Mouse (Mus musculus) erythroblast, embryonic 14.5 days (primary cell): ENCODE results near the gene Krt7.

ENCODE experiments used
- GATA1 ChIP-seq: IDR thresholded peaks from 2 replicates; pipeline ENCODE4 v1.6.1; 2012; ENCODE audit warnings: low read length, inconsistent platforms, mixed read lengths
- TAL1 ChIP-seq: IDR thresholded peaks from 3 replicates; pipeline ENCODE4 v1.6.1; 2012; ENCODE audit warnings: low read length, inconsistent platforms, mixed read lengths

DNA sequence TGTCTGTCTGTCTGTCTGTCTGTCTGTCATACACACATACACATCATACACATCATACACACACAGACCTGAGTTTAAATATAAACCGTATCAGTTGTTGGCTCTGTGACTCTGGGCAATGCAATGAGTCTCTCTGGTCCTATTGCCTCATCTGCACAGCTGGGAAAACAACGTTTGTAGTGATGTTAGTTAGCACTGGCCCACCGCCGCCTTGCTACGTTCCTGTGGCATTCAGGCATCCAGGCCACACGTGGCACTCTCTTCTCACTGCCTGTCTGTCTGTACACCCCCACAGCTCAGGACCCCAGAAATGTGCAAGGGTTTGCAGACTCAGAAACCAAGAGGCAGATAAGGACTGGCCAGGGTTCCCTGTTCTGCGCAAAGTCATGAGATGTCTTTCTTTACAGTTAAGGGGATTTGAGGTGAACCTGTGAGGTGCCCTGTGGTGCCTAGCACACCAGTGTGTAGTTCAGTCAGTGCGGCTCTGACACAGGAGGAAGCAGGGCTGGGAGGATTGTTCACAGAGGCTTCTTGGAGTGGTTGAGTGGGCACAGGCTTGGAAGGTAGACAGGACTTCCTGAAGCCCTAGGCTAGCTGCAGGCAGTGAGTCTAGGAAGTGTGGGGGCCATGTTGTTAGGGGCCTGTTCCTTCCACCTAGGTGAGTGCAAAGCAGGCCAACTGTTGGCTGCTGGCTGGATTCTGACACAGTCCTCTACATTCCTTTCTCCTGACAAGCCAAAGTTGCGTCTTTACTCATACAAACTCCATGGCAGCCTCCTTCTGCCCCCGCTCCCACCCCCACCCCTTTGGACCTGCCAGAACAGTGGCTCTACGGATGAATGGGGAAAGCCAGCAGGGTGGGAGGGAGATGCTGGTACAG, 42.1 kb upstream of the Krt7 start:
- TF ChIP-seq TAL1, result no peak
- no peak for TF ChIP-seq GATA1
